9 mouse cellular contexts compared by ENCODE assay signal in genomic region chr6:119450965-119451943, GRCm38 (mm10). TPM values are rescaled to one million over a fixed set of nuclear protein-coding genes. Genes with fewer than 3 reads are reported as not detected.
DNase-seq lines count a peak whose midpoint lies in the region; ATAC-seq and TF ChIP-seq lines count a peak whose summit lies in the region.
"Had no signal": no experiment of that assay in that cellular context is flagged by ENCODE, and none has a peak within 500 bp of the region (broad histone marks: within the 10 kb centered on the region; RNA-seq: fewer than 3 reads in every experiment).

No protein-coding gene starts in this region.

- H3K9ac ChIP-seq in forebrain, postnatal 0 days, result peak overlapping the region; percentile 56; the same call in 1 of the 2 replicates

- H3K27ac ChIP-seq in gastrocnemius, adult 2 months, result no peak overlapping the region
- H3K27ac ChIP-seq in forebrain, postnatal 0 days (ENCODE audit: low read depth, low read length), result peak overlapping the region; percentile 93
- H3K27ac ChIP-seq: macrophage had no signal

- no peaks in the 10 kb centered on the region for H3K36me3 ChIP-seq in E14TG2a.4 (ENCODE audit: insufficient read depth, low read length)
- H3K36me3 ChIP-seq in forebrain, postnatal 0 days (ENCODE audit: insufficient read depth), result no peaks in the 10 kb centered on the region

- peaks cover 48% of the 10 kb centered on the region for H3K27me3 ChIP-seq in E14TG2a.4 (ENCODE audit: insufficient read depth, low read length)
- H3K27me3 ChIP-seq in forebrain, postnatal 0 days (ENCODE audit: insufficient read depth, low read length), result no peaks in the 10 kb centered on the region

- H3K4me1 ChIP-seq in E14TG2a.4 (replicated peaks; ENCODE audit: low read depth, low read length), result peaks cover 56% of the 10 kb centered on the region
- H3K4me1 ChIP-seq in forebrain, postnatal 0 days (ENCODE audit: insufficient read depth), result peaks cover 17% of the 10 kb centered on the region

- intact Hi-C loops in gastrocnemius, adult 2 months (cut with DNase I), result no loop called here
- intact Hi-C loops in gastrocnemius, postnatal 36 days (cut with DNase I), result no loop called here

- no peak for TF ChIP-seq CTCF in gastrocnemius, adult 2 months (IDR thresholded peaks at IDR 0.05)
- TF ChIP-seq CTCF in E14TG2a.4 (conservative IDR thresholded peaks at IDR 0.05; ENCODE audit: low read length), result no peak
- no peak for TF ChIP-seq CTCF in forebrain, postnatal 0 days (IDR thresholded peaks at IDR 0.05; ENCODE audit: low read depth)

- 43% methylated on average over 14 of the region's 14 CpGs for WGBS in forebrain, postnatal 0 days

- peak overlapping the region; percentile 75 for H3K4me2 ChIP-seq in forebrain, postnatal 0 days (ENCODE audit: low read depth)

- peak overlapping the region; percentile 70 for H3K4me3 ChIP-seq in gastrocnemius, adult 2 months
- H3K4me3 ChIP-seq in E14TG2a.4 (replicated peaks; ENCODE audit: low read length), result peak overlapping the region; percentile 58
- H3K4me3 ChIP-seq in forebrain, postnatal 0 days (ENCODE audit: low read depth, low read length), result peak overlapping the region; percentile 35; the same call in 1 of the 2 replicates

- no peak for DNase-seq in gastrocnemius, adult 2 months
- no peak for DNase-seq in gastrocnemius, postnatal 36 days
- DNase-seq in forebrain, postnatal 0 days, result peak; percentile 61
- DNase-seq in retina, postnatal 1 day, result no peak
- no peak for DNase-seq in right cerebral cortex, postnatal 4 days
- no peak for DNase-seq in lung, postnatal 10 days

- peak; percentile 52; the same call in 1 of the 2 replicates for ATAC-seq in forebrain, postnatal 0 days
- ATAC-seq in megakaryocyte, adult 5-6 weeks (ENCODE audit: poor library complexity, severe bottlenecking), result peak; percentile 56

- H3K9me3 ChIP-seq in E14TG2a.4 (ENCODE audit: low read length), result no peaks in the 10 kb centered on the region
- no peaks in the 10 kb centered on the region for H3K9me3 ChIP-seq in forebrain, postnatal 0 days (ENCODE audit: low read length)

RNA-seq across cellular contexts. Expression of gene Fbxl14, which starts 28.2 kb away (rescaled TPM):
- 10 to 100 TPM; 10.3 to 10.4 TPM for total RNA-seq in gastrocnemius, adult 2 months (2021)
- 10 to 100 TPM; 10.3 to 10.7 TPM for total RNA-seq in gastrocnemius, postnatal 36 days (2021)
- total RNA-seq in forebrain, postnatal 0 days (2014; rRNA removed), result 40.3 and 54.5 TPM in 2 replicates
- polyA plus RNA-seq in forebrain, postnatal 0 days (2015; fragmentation: Nextera tagmentation; extraction: Ambion mirVana), result 1.9 and 2.2 TPM in 2 replicates
- 38.4 and 40.4 TPM in 2 replicates for total RNA-seq in megakaryocyte, adult 5-6 weeks (2015)
- total RNA-seq in megakaryocyte, adult 5-6 weeks (2017), result 40.1 and 42.2 TPM in 2 replicates

RNA-seq across cellular contexts. Expression of gene Adipor2, which starts 33.8 kb away (rescaled TPM):
- 10 to 100 TPM; 87.7 to 94.8 TPM for total RNA-seq in gastrocnemius, adult 2 months (2021)
- 10 to 100 TPM; 73.0 to 80.6 TPM for total RNA-seq in gastrocnemius, postnatal 36 days (2021)
- total RNA-seq in forebrain, postnatal 0 days (2014; rRNA removed), result 42.9 and 46.9 TPM in 2 replicates
- 24.6 and 34.0 TPM in 2 replicates for polyA plus RNA-seq in forebrain, postnatal 0 days (2015; fragmentation: Nextera tagmentation; extraction: Ambion mirVana)
- total RNA-seq in megakaryocyte, adult 5-6 weeks (2015), result 64.1 and 69.9 TPM in 2 replicates
- total RNA-seq in megakaryocyte, adult 5-6 weeks (2017), result 94.1 and 98.6 TPM in 2 replicates
